Mouse (Mus musculus) T-helper 2 cell (primary cell): ENCODE data around the gene Col15a1.

Experiments used
- in situ Hi-C: fragments of 300-600 bp; cut with MboI, MseI; formaldehyde crosslinking; loops from one replicate; pipeline ENCODE4 v1.15.1; 2025; ENCODE audit warnings: high pct_unique_total_duplicates

Gene Col15a1

DNA sequence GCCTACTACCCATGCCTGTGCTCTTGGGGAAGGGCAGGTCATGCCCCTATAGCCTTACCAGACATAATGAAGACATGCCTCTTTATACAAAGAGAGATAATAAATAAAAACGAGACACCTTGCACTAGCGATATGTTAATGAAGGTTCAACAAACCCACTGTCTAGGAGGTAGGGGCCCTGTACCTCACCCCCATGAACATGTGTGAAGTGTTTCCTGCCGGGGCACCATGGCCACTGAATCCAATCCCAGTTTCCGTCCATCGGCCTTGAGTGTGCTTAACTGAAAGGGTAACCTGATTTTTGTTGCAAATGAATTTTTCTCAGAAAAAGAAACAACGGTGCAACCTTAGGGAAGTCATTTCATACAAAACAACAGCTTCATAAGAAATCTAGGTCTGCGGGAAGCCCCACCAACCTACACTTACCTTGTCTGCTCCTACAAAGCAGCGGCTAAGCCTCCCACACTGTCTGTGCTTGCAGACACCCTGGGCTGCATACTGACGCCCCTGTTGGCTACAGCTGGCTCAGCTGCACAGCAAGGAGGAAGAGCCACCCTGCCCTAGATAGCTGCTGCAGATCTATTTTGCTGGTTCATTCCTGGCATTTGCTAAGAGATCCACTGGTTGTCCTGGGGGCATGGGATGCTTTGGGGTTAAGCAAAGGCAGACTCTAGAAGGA is 64.6 kb downstream of the Col15a1 start:
- in situ Hi-C loops, result no loop called here

DNA sequence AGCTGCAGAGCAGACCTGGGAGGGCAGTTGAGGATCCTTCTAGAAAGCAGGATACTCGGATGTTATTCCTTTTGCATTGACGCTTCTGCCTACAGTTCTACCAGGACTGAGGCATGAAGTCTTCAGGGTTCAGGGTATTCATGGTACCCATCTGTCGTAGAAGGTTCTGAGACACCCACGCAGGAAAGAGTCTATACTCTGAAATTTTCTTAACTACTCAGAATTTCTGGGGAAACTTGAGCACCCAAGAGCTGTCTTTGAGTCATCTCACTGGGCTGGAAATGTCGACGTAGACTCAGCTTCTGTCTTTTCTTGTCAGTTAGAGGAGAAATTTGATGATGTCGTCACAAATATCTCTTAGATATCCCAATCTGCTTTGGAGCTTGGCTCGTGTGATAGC is 65.8 kb downstream of the Col15a1 start:
- in situ Hi-C loops, result no loop called here

DNA sequence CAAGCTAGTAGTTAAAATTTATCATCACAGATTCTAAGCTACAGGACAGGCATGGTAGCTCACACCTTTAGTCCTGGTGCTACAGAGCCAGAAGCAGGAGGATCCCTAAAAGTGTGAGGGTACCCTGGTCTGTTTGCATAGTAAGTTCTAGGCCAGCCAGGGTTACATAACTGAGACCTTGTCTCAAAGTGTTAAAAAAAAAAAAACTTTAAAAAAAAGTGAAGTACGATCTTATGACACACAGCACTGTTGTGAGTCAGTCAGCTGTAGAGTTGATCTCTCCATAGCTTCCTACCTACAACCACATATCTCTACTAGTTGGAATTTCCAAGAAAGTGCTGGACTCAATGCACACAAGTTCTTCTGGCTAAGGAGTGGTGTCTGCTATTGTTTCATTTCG is 67.0 kb downstream of the Col15a1 start:
- in situ Hi-C loops, result no loop called here

DNA sequence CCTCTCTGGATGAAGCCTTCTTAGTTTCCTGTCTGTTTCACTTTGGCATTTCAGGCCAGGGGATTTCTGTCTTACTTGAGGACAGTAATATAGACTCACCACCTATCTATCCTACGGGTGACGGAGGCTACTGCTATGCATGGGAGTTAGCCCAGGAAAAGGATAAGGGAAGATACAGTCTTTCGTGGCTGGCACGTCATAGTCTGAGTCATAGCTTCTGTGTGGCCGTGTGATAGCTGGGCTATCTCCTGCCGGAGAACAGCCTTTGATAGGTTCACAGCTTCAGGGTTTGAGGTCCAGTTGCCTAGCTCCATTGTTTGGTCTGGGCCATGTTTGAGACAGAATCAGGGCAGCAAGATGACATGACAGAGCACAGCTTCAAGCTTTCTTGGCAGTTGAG is 70.4 kb downstream of the Col15a1 start:
- in situ Hi-C loops, result no loop called here

DNA sequence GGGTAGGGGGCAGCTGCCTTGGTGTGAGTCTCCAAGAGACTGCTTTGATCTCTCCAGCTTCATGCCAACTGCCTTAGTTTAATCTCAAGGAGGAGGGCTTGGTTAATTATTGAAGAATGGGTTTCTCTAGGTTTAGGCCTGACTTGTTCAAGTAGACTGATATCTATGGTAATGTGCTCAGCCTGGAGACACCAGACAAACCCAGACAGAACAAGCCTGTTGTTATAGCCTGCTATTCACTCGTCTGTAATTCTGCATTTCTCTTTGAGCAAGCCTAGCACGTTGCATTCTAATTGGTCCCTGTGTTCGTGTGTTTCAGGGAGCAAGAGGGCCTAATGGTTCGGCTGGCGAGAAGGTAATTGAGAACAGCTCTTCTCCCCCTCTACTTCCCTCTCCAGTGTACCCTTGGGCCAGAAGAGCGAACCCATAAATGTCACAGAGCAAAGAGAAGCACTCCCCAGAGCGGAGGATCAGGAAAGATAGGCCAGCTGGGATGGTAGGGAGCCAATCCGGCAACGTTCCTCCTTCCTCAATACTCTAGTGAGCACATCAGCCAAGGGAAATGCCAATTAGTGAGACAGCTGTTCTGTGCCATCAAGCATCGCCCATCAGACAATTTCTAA is 71.2 kb downstream of the Col15a1 start:
- in situ Hi-C loops, result no loop called here

DNA sequence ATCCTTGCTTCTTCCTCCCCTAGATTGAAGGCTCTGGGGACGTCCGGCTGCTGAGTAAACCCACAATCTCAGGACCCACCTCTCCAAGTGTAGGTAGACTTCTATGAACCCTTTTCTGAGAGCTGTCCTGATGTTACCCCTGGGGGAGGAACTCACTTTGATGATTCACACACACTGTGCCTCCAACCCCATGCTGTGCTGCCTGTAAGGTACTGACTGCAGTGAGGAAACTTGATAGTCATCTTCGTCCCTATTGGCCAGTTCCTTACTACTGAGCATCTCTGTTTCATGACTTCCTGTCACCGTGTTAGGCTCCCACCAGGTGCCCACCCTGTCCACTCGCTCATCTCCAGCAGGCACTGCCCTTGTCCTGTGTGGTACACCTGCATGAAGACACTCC is 72.2 kb downstream of the Col15a1 start:
- in situ Hi-C loops, result loop anchor here (5.0 kb wide), 1 partner anchor 98 kb away; no protein-coding TSS in a partner anchor

DNA sequence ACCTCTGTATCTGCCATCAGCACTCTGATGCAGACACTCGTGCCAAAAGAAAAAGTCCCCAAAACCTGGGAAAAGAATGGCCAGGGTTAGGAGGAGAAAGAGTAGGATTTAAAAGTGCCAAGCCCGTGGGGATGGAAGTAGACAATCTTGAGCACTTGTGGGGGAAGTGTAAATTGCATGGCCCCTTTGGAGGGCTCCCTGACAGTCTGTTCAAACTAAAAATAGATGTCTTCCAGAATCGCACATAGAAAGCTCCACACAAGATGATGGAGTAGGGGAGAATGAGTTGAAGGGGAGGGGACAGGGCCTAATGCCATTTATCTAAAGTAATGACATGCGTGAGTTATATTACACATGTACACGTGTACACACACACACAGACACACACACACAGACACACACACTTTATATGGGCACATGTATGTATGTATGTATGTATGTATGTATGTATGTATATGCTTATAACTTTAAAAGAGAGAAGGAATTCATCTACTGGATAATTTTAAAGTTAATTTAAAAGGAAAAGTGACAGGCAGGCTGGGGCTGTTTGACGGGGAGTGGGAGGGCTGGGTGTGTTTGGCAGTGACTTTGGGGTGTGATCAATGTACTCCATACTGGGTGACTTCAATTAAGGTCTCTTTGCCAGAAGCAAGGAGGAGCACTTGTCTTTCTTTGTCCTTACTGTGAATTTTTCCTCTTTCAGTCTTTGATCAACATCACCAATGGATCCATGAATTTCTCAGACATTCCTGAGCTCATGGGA is 74.1 kb downstream of the Col15a1 start:
- in situ Hi-C loops, result loop anchor here (5.0 kb wide), 1 partner anchor 100 kb away; no protein-coding TSS in a partner anchor

DNA sequence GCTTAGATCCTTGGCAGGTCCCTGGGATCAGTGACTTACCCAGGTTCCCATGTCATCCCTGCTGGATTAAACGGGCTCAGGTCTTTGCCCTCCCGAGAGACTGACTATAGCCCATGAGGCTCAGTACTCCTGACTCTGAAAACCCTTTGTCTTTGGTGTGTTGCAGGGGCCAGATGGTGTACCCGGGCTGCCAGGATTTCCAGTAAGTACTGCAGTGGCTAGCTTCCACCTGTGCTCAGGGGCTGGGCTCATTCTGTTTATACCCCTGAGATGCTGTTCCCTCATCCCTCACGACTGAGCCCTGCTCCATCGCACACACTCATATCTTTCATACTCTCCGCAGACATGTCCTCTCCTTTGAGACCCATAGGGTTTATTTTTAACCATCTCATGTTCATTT is 76.3 kb downstream of the Col15a1 start:
- in situ Hi-C loops, result loop anchor here (5.0 kb wide), 1 partner anchor 102 kb away; no protein-coding TSS in a partner anchor

DNA sequence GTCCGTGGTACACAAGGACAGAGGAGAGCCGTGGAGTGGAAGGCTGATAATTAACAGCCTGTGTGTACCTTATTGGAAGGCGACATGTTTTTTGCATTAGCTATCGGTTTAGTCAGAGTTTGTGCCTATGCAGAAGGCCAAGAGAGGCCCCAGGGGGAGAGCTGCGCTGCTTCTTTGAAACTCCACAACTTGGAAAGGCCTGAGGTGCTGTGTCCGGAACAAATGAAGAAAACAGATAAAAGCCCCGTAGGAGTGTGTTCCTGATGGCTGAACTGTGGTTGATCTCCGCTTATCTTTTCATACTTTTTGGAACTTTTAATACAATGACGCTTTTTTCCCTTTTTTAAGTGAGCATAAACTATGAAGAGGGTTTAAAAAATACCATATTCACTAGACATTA is 76.9 kb downstream of the Col15a1 start:
- in situ Hi-C loops, result loop anchor here (5.0 kb wide), 1 partner anchor 103 kb away; no protein-coding TSS in a partner anchor

DNA sequence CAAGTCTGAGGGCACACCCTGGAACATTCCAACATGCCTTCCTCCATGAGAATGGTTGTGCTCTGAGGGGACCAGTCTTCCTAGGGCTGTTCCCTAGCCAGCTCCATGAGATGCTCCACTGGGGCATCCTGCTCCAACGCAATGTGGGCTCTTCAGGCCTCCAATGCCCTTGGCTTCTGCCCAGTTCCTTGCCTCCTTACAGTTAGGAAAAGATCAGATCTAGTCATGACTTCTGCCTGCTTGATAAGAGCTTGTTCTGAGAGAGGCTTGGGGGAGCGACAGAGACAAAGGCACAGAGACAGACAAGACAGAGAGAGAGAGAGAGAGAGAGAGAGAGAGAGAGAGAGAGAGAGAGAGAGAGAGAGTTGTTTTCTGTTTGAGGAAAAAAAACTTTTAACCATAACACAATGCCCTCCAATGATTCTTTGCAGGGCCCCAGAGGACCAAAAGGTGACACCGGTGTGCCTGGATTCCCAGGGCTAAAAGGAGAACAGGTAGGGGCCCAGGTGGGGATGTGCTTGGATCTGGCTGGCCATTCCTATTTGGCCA is 78.7 kb downstream of the Col15a1 start:
- in situ Hi-C loops, result no loop called here

DNA sequence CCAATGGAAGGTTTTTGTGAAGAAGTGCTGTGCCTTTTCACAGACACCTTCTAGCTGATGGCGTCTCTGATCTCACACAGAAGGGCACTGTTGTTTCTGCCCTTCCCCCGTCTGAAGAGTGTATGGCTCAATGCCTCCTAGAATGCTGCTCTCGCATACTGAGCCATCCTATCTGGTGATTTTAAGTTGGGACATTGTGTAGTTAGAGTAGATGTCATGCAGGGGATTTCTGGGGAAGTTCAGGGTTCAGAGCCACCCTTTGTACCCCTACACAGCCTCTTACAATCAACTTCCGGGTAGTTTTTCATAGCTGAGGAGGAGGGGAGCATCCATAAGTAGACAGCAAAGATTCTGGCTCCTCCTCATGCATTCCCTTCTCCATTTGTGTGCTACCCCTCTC is 79.5 kb downstream of the Col15a1 start:
- in situ Hi-C loops, result no loop called here

DNA sequence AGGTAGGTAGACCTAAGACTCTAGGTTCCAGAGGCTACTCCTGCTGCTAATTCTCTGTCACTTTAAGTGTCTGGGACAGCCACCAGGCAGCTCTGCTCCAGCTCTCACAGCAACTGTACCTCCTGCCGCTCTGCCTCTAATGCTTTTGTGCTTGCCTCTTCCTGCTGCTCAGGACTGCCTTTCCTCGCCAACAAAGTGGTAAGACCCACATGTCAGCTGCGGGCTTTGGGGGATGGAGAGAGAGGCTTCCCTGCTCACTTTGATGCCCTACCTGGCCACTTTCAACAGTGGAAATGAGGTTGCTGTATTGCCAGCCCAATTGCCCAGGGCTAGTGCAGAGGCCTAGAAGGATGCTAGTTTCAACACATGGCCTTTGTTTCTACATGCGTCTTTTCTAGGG is 80.3 kb downstream of the Col15a1 start:
- in situ Hi-C loops, result no loop called here

DNA sequence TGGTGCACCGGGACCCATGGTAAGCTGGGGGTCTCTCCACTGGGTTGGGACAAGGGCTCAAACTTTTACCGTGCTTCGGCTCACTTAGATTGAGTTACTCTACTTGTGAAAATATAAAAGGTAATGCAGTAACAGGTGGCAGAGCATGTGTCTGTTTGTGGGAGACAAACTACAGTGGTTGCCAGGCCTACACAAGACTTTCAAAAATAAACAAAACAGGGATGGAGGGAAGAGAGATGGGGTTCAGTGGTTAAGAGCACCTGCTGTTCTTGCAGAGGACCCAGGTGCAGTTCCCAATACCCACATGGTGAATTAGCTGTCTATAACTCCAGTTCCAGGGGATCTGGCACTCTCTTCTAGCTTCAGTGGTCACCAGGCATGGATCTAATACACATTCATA is 81.6 kb downstream of the Col15a1 start:
- in situ Hi-C loops, result no loop called here

DNA sequence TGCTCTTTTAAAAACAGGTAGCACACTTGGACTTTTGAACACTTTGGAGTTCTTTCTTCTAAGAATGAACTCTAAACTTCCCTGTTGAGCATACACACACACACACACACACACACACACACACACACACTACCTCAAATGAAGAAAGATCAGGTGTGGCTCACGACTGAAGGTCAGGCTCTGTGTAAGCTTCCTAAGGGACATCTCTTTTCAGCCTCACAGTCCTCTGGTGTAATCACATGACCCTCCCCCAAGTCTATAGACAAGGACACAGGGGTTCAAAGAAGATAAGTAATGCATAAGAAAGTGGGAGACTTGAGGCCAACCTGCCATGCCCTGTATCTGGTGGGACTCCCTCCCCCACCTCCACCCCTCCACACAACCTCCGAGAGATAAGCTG is 82.5 kb downstream of the Col15a1 start:
- in situ Hi-C loops, result no loop called here

DNA sequence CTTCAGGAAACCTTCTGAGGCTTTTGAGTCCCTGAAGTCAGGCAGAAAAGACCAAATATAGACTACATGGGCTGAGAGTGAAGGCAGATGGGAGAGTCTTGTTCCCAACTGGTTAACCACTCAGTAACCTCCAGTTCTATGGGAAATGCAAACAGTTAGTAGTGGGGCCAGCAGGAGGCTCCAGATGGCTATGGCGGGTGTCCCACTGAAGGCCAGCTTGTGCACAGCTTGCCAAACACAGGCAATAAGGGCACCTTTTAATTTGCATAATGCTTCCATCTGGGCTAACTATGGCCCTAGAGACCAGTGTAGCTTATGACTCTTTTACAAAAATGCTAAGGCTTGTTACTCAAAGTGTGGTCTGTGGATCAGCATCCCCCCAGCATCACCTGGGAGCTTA is 83.1 kb downstream of the Col15a1 start:
- in situ Hi-C loops, result no loop called here

DNA sequence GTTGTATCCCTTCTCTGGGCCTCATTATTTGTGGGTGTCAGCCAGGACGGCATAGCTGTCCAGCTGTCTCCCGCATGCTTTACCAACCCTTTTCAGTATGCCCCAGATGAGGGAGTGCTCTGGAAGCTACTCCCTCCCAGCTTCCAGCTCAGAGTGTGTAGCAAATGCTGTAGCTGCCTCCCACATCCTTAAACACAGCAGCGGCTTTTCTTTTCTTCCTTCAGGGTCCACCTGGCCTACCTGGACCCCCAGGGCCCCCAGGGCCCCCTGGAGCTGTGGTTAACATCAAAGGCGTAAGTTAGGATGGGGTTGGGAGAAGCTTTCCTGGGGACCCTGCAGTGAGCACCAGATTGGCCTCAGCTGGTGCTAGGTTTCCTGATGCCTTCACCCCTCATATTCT is 85.0 kb downstream of the Col15a1 start:
- in situ Hi-C loops, result no loop called here

DNA sequence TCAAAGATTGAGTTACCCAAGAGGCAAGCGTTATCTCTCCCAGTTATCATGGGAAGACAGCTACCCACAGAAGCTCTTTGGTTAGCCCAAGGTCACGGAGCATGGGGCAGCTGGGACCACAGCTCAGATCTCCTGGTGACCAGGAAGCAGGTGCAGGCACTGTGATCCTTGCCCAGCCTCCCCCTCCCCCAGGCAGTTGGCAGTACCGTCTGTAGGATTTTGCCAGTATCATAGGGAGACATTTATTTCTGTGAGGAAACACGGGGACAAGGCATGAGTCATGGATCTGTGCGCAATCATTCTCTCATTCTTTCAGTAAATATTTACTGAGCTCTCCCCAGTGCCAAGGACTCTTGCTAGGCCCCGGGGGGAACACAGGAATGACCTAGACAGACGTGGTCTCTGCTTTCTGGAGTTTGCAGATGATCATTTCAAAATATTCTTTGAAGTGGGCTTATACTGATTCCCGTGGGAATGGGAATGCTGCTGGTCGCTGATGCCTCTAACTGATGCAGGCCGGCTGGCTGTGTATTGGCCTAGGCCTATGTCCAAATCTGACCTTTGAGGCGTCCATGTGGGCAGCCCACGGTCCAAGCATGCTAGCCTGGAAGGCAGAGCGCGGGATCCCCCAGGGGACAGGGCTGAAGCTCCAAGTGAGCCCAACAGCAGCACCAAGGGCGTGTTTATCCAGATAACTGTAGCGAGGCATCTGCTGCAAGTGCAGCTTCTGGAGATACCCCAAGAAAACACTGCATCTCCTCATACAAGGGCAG is 86.0 kb downstream of the Col15a1 start:
- in situ Hi-C loops, result no loop called here

DNA sequence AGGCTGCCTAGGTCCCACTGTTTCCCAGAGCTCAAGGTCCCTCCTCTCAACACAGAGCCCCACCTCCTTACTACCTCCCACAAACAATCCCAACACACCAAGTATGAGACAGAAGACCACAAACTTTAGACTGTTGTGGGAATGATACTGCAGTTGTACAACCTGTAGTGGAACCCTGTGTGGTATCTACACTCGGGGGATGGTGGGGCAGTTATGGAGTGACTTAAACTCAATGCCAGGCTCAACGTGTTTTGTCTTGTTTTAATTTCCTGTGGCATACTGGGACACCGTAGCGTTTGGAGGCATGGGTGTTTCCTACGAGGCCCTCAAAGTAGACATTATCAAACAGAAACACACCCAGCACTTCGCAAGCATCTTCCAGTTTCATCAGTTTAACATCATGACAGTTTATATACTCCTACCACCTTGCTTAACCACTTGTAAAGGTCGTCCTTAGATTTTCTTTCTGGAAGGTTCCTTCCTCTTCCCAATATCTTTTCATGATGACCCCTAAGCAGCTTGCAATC is 86.6 kb downstream of the Col15a1 start:
- in situ Hi-C loops, result no loop called here

DNA sequence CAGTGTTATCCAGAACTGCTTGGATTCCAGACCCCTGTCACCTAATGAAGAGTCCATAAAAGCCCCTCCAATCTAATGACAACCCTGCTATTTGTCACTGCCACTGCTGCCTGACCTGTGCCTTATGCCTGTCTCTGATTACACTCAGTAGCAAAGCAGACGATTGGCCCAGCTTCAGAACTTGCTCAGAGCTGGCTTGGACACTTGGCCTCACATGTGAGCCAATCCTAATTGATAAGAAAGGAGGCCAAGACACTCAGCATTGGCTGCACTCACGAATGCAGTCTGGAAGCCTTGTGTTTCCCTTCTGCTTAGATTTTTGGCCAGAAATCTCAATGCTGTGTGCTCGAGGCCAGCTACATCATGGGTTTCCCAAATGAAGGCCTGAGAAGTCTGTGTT is 87.6 kb downstream of the Col15a1 start:
- in situ Hi-C loops, result no loop called here

DNA sequence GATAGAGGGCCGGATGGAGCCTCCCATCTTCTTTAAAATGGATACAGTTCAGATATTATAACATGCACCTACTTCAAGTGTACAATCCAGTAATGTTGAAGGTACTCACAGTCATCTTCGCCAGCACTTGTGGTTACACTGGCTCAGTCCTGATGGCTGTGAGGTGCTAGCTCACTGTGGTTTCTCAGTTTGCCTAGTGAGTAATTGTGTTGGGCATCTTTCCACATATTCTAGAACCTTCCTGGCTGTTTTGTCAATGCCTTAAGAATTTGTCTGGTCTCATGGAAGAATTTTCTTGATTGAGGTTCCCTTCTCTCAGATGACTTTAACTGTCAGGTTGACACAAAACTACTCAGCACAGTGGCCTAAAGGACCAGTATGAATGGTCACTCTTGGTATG is 92.7 kb downstream of the Col15a1 start:
- in situ Hi-C loops, result no loop called here

DNA sequence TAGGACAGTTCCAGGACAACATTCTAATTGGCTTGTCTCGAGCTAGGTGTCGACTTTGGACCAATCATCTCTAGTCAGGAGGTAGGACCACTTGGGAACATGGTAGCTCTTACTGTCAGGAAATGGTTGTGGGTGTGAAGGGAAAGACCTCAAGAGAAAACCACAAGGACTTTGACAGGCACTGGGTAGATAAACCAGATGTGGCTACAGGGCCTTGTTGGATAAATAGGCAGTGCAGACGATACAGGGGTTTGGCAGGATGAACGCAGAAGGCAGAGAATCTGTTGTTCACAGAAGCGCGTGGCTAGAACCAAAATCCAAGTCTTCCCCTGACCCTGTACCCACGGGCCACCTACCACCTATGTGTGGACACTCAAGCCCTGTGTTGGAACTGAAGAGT is 94.6 kb downstream of the Col15a1 start:
- in situ Hi-C loops, result no loop called here
